Mouse (Mus musculus) adrenal gland, adult 18-20 months (tissue): Measurements from ENCODE around the gene Gm20441. TPM values are rescaled to one million over a fixed set of nuclear protein-coding genes. Genes with fewer than 3 reads are reported as not detected.

Experiments used
- total RNA-seq, 2 experiments: library from RNA; stranded (reverse); gene quantifications; 1 replicate in 1 of 2; 2 replicates in 1 of 2; pipeline ENCODE4 v1.2.3; 2021

Gm20441 gene
- total RNA-seq, 2 experiments from 2014 or later = not detected

Other genes with a start within 250 kb of the Gm20441 start
- gene Lrrc75b, start 220.6 kb downstream of the Gm20441 start, total RNA-seq = under 1 TPM; 0.32 to 0.40 TPM
- 1 to 10 TPM in 1 of 2 experiments, not detected in 1; 1.2 TPM for gene Ggt1, start 219.3 kb downstream of the Gm20441 start, total RNA-seq
- gene Ggt5, start 191.6 kb downstream of the Gm20441 start, total RNA-seq = 1 to 10 TPM; 3.7 to 5.2 TPM
- gene Susd2, start 136.9 kb downstream of the Gm20441 start, total RNA-seq = 10 to 100 TPM; 10.4 to 10.7 TPM
- gene Cabin1, start 16.6 kb downstream of the Gm20441 start, total RNA-seq = 10 to 100 TPM; 25.8 to 32.3 TPM
- 100 to 1,000 TPM; 137 to 153 TPM for gene Ddt, start 7.5 kb downstream of the Gm20441 start, total RNA-seq
- 10 to 100 TPM; 19.5 to 30.6 TPM for gene Gstt3, start 460 bp upstream of the Gm20441 start, total RNA-seq
- 10 to 100 TPM; 57.9 to 82.4 TPM for gene Gstt1, start 17.6 kb upstream of the Gm20441 start, total RNA-seq
- gene Gstt4, start 41.6 kb upstream of the Gm20441 start, total RNA-seq = not detected
- 10 to 100 TPM; 25.5 to 31.1 TPM for gene Gstt2, start 56.5 kb upstream of the Gm20441 start, total RNA-seq
- 100 to 1,000 TPM; 221 to 268 TPM for gene Mif, start 79.3 kb upstream of the Gm20441 start, total RNA-seq
- 1 to 10 TPM; 1.4 to 2.3 TPM for gene Derl3, start 112.5 kb upstream of the Gm20441 start, total RNA-seq
- 10 to 100 TPM; 64.4 to 70.6 TPM for gene Smarcb1, start 140.7 kb upstream of the Gm20441 start, total RNA-seq
- 1,000 to 10,000 TPM in 1 of 2 experiments, 100 to 1,000 TPM in 1; 918 to 1,521 TPM for gene Chchd10, start 152.2 kb upstream of the Gm20441 start, total RNA-seq
- 1 to 10 TPM; 5.4 to 5.7 TPM for gene Mmp11, start 155.5 kb upstream of the Gm20441 start, total RNA-seq
- under 1 TPM; 0.63 to 0.64 TPM for gene Gm867, start 159.7 kb upstream of the Gm20441 start, total RNA-seq
- not detected for gene Vpreb3, start 162.1 kb upstream of the Gm20441 start, total RNA-seq
- not detected for gene Gm5134, start 173.6 kb upstream of the Gm20441 start, total RNA-seq